Mouse (Mus musculus) heart, postnatal 0 days (tissue): ENCODE results near the gene Serpinf1.
A peak's percentile ranks its signal among the peaks of the same experiment; 100 is the strongest.

ENCODE experiments used
- CTCF ChIP-seq: IDR thresholded peaks from 2 replicates; pipeline ENCODE4 v1.5.1; 2016; ENCODE audit warnings: antibody characterized with exemption, control low read depth, low read depth
- EP300 ChIP-seq: IDR thresholded peaks from 2 replicates; pipeline ENCODE4 v1.6.1; 2016; ENCODE audit warnings: antibody characterized with exemption, low read depth

- TF ChIP-seq CTCF (no peak), EP300 (peak; percentile 44)
These were observed 38.6 kb upstream of the Serpinf1 start, which contains the start of gene Tlcd2 for GRCm38 (mm10) chr11:75460844-75461742.
